Mouse (Mus musculus) CH12.LX (cell line): ENCODE measurements around the gene Zmynd15. TPM values are rescaled to one million over a fixed set of nuclear protein-coding genes. Genes with fewer than 3 reads are reported as not detected.

Experiments used
- DNase-seq: peaks from one replicate; pipeline ENCODE4 v3.0.0-alpha.2; 2013; ENCODE audit errors: extremely low read depth
- H3K27ac ChIP-seq: 2 replicates; pipeline ENCODE4 v1.5.1; 2012; ENCODE audit warnings: low read depth, mild to moderate bottlenecking, control low read depth, moderate library complexity; ENCODE audit not compliant: insufficient read depth
- H3K27me3 ChIP-seq: replicated peaks from 2 replicates; pipeline ENCODE3; 2012; ENCODE audit warnings: inconsistent platforms
- H3K36me3 ChIP-seq, 2 experiments: replicated peaks in 1 of 2; 2 replicates each; pipeline versions ENCODE3 to v1.6.1; 2012; ENCODE audit warnings: inconsistent platforms in 1 of 2, low read length in 1 of 2, mild to moderate bottlenecking in 1 of 2, mixed read lengths in 1 of 2, moderate library complexity in 1 of 2; ENCODE audit not compliant: control insufficient read depth in 1 of 2, insufficient read depth in 1 of 2
- H3K4me1 ChIP-seq, 2 experiments: 2 replicates each; pipeline ENCODE4 v1.6.1; 2012; ENCODE audit warnings: inconsistent platforms in 1 of 2, moderate library complexity in 1 of 2; ENCODE audit not compliant: insufficient read depth in 2 of 2, control insufficient read depth in 1 of 2
- H3K4me2 ChIP-seq: 2 replicates; pipeline ENCODE4 v1.6.1; 2012; ENCODE audit warnings: low read depth, mild to moderate bottlenecking, control low read depth; ENCODE audit not compliant: poor library complexity, insufficient read depth, severe bottlenecking
- H3K4me3 ChIP-seq, 3 experiments: fragments of 150-350 bp in 1 of 3; sonication (generic) in 1 of 3; replicated peaks in 1 of 3; 2 replicates each; pipeline versions ENCODE3 to v1.5.1; 2011 to 2012; ENCODE audit warnings: low read depth in 2 of 3, low read length in 2 of 3, mild to moderate bottlenecking in 2 of 3, moderate library complexity in 2 of 3, control low read depth in 1 of 3, improper control_type of control experiment in 1 of 3, inconsistent platforms in 1 of 3, mixed read lengths in 1 of 3; ENCODE audit not compliant: poor library complexity in 1 of 3
- H3K79me2 ChIP-seq: replicated peaks from 2 replicates; pipeline ENCODE4 v1.6.1; 2012; ENCODE audit warnings: mild to moderate bottlenecking, moderate library complexity; ENCODE audit not compliant: control insufficient read depth, poor library complexity, insufficient read depth, severe bottlenecking; ENCODE audit errors: extremely low read depth
- H3K9ac ChIP-seq: 2 replicates; pipeline ENCODE4 v1.6.1; 2012; ENCODE audit warnings: low read depth, mild to moderate bottlenecking, control low read depth, moderate library complexity; ENCODE audit not compliant: insufficient read depth
- H3K9me3 ChIP-seq: replicated peaks from 2 replicates; pipeline ENCODE3; 2012; ENCODE audit warnings: low read length, inconsistent platforms, mixed read lengths
- BHLHE40 ChIP-seq: IDR thresholded peaks from 2 replicates; pipeline ENCODE4 v1.6.1; 2011; ENCODE audit warnings: mild to moderate bottlenecking, low read depth, low read length, improper control_type of control experiment
- CHD1 ChIP-seq: IDR thresholded peaks from 2 replicates; pipeline ENCODE4 v1.6.1; 2012; ENCODE audit warnings: low read depth, low read length, improper control_type of control experiment, inconsistent platforms
- CHD2 ChIP-seq: IDR thresholded peaks from 2 replicates; pipeline ENCODE4 v1.6.1; 2011; ENCODE audit warnings: low read length, improper control_type of control experiment
- CTCF ChIP-seq, 2 experiments: IDR thresholded peaks in 1 of 2; conservative IDR thresholded peaks in 1 of 2; 2 replicates each; pipeline ENCODE4 v1.5.1; 2011 to 2012; ENCODE audit warnings: low read depth in 2 of 2, low read length in 2 of 2, improper control_type of control experiment in 1 of 2, inconsistent platforms in 1 of 2, mild to moderate bottlenecking in 1 of 2, moderate library complexity in 1 of 2
- ELF1 ChIP-seq: IDR thresholded peaks from 2 replicates; pipeline ENCODE4 v1.6.1; 2014; ENCODE audit warnings: low read depth, mild to moderate bottlenecking, inconsistent platforms, low read length, improper control_type of control experiment
- EP300 ChIP-seq: IDR thresholded peaks from 2 replicates; pipeline ENCODE4 v1.6.1; 2011; ENCODE audit warnings: low read length, improper control_type of control experiment
- ETS1 ChIP-seq: conservative IDR thresholded peaks from 2 replicates; pipeline ENCODE4 v1.6.1; 2012; ENCODE audit warnings: low read depth, mild to moderate bottlenecking, inconsistent platforms, low read length, improper control_type of control experiment, moderate library complexity
- GABPA ChIP-seq: IDR thresholded peaks from 2 replicates; pipeline ENCODE4 v1.6.1; 2012; ENCODE audit warnings: low read depth, low read length, improper control_type of control experiment, inconsistent platforms; ENCODE audit not compliant: insufficient replicate concordance
- HCFC1 ChIP-seq: IDR thresholded peaks from 2 replicates; pipeline ENCODE4 v1.6.1; 2012; ENCODE audit warnings: low read depth, mild to moderate bottlenecking, inconsistent platforms, low read length, improper control_type of control experiment
- IRF4 ChIP-seq: IDR thresholded peaks from 2 replicates; pipeline ENCODE4 v1.6.1; 2014; ENCODE audit warnings: low read depth, mild to moderate bottlenecking, inconsistent platforms, low read length, improper control_type of control experiment
- JUND ChIP-seq: conservative IDR thresholded peaks from 2 replicates; pipeline ENCODE4 v1.6.1; 2011; ENCODE audit warnings: low read depth, low read length, improper control_type of control experiment
- KAT2A ChIP-seq: IDR thresholded peaks from 2 replicates; pipeline ENCODE4 v1.6.1; 2012; ENCODE audit warnings: low read length, improper control_type of control experiment, inconsistent platforms; ENCODE audit not compliant: insufficient replicate concordance
- MAFK ChIP-seq: IDR thresholded peaks from 2 replicates; pipeline ENCODE4 v1.6.1; 2011; ENCODE audit warnings: low read length, improper control_type of control experiment; ENCODE audit not compliant: insufficient replicate concordance
- MEF2A ChIP-seq: IDR thresholded peaks from 2 replicates; pipeline ENCODE4 v1.6.1; 2014; ENCODE audit warnings: low read depth, mild to moderate bottlenecking, inconsistent platforms, low read length, improper control_type of control experiment, borderline replicate concordance
- MXI1 ChIP-seq: IDR thresholded peaks from 2 replicates; pipeline ENCODE4 v1.6.1; 2011; ENCODE audit warnings: mild to moderate bottlenecking, low read depth, low read length, improper control_type of control experiment
- MYC ChIP-seq: IDR thresholded peaks from 2 replicates; pipeline ENCODE4 v1.6.1; 2011; ENCODE audit warnings: low read depth, mild to moderate bottlenecking, improper control_type of control experiment, low read length
- NELFE ChIP-seq: IDR thresholded peaks from 2 replicates; pipeline ENCODE4 v1.6.1; 2011; ENCODE audit warnings: low read depth, low read length, improper control_type of control experiment
- NRF1 ChIP-seq: IDR thresholded peaks from 2 replicates; pipeline ENCODE4 v1.6.1; 2014; ENCODE audit warnings: low read depth, mild to moderate bottlenecking, inconsistent platforms, low read length, improper control_type of control experiment, moderate library complexity
- PAX5 ChIP-seq: IDR thresholded peaks from 2 replicates; pipeline ENCODE4 v1.6.1; 2012; ENCODE audit warnings: low read length, inconsistent platforms, mixed read lengths
- POLR2A ChIP-seq: IDR thresholded peaks from 2 replicates; pipeline ENCODE4 v1.6.1; 2011; ENCODE audit warnings: low read depth, mild to moderate bottlenecking, improper control_type of control experiment, low read length
- POLR2AphosphoS2 ChIP-seq: IDR thresholded peaks from 2 replicates; pipeline ENCODE4 v1.6.1; 2011; ENCODE audit warnings: low read depth, low read length, improper control_type of control experiment
- RAD21 ChIP-seq: IDR thresholded peaks from 2 replicates; pipeline ENCODE4 v1.6.1; 2011; ENCODE audit warnings: low read depth, mild to moderate bottlenecking, low read length, improper control_type of control experiment, moderate library complexity
- RCOR1 ChIP-seq: conservative IDR thresholded peaks from 2 replicates; pipeline ENCODE4 v1.6.1; 2012; ENCODE audit warnings: low read depth, mild to moderate bottlenecking, inconsistent platforms, low read length, improper control_type of control experiment
- SIN3A ChIP-seq: IDR thresholded peaks from 2 replicates; pipeline ENCODE4 v1.6.1; 2012; ENCODE audit warnings: low read length, improper control_type of control experiment, inconsistent platforms
- SMC3 ChIP-seq: IDR thresholded peaks from 2 replicates; pipeline ENCODE4 v1.6.1; 2011; ENCODE audit warnings: low read depth, low read length, improper control_type of control experiment
- TBP ChIP-seq: conservative IDR thresholded peaks from 2 replicates; pipeline ENCODE4 v1.6.1; 2011; ENCODE audit warnings: low read depth, low read length, improper control_type of control experiment
- TCF12 ChIP-seq: IDR thresholded peaks from 2 replicates; pipeline ENCODE4 v1.6.1; 2014; ENCODE audit warnings: low read depth, mild to moderate bottlenecking, inconsistent platforms, low read length, improper control_type of control experiment
- UBTF ChIP-seq: IDR thresholded peaks from 2 replicates; pipeline ENCODE4 v1.6.1; 2012; ENCODE audit warnings: low read depth, mild to moderate bottlenecking, inconsistent platforms, low read length, improper control_type of control experiment, moderate library complexity
- USF2 ChIP-seq: conservative IDR thresholded peaks from 2 replicates; pipeline ENCODE4 v1.6.1; 2011; ENCODE audit warnings: low read depth, low read length, improper control_type of control experiment
- ZC3H11A ChIP-seq: IDR thresholded peaks from 2 replicates; pipeline ENCODE4 v1.6.1; 2012; ENCODE audit warnings: low read depth, mild to moderate bottlenecking, inconsistent platforms, low read length, improper control_type of control experiment
- ZMIZ1 ChIP-seq: IDR thresholded peaks from 2 replicates; pipeline ENCODE4 v1.6.1; 2012; ENCODE audit warnings: low read depth, mild to moderate bottlenecking, inconsistent platforms, low read length, improper control_type of control experiment
- dilution Hi-C: fragments of 300-500 bp; cut with MboI; formaldehyde crosslinking; loops from 2 replicates; pipeline ENCODE4 v1.14.3; 2020; ENCODE audit warnings: low sequenced_read_pairs; ENCODE audit not compliant: extremely low pct_unique_long_range_greater_than_20kb, extremely low pct_ligation_motif_present
- in situ Hi-C: fragments of 300-500 bp; cut with MboI; formaldehyde crosslinking; loops from 3 replicates; pipeline ENCODE4 v1.14.3; 2019; ENCODE audit warnings: low sequenced_read_pairs, low pct_ligation_motif_present, low pct_unique_long_range_greater_than_20kb, mixed read lengths
- polyA plus RNA-seq: library from polyadenylated mRNA; unstranded; fragments of >175 nt; gene quantifications from 2 replicates; pipeline ENCODE4 v1.2.1, GENCODE M21; 2012; ENCODE audit warnings: low read depth; ENCODE audit not compliant: insufficient read length
- total RNA-seq, 2 experiments: library from RNA; depleted of rRNA; stranded (reverse); fragments of 300-350 nt in 1 of 2; fragments of >200 nt in 1 of 2; gene quantifications; 2 replicates each; pipeline ENCODE4 v1.2.3; 2012 to 2014

Zmynd15 gene
- total and polyA plus RNA-seq, 3 experiments = 0.05 to 0.20 (median 0.08) TPM

- TF ChIP-seq USF2 (peak; percentile 34), NELFE (peak; percentile 92), GABPA (peak; percentile 72; the same call in 1 of the 2 replicates), MYC (peak; percentile 100), CHD2 (0 out of 2 replicates have a peak, but pooled peaks have one; percentile 53), RCOR1 (no peak; the same call in 1 of the 2 replicates), UBTF (peak; percentile 30; the same call in 1 of the 2 replicates), KAT2A (peak; percentile 96; the same call in 1 of the 2 replicates), TBP (peak; percentile 52; the same call in 1 of the 2 replicates), MAFK (0 out of 2 replicates have a peak, but pooled peaks have one; percentile 9), EP300 (0 out of 2 replicates have a peak, but pooled peaks have one; percentile 18), JUND (no peak; the same call in 1 of the 2 replicates), SIN3A (peak; percentile 95), BHLHE40 (peak; percentile 96), ZC3H11A (no peak; the same call in 1 of the 2 replicates), ZMIZ1 (peak; percentile 89), CHD1 (no peak; the same call in 1 of the 2 replicates), ELF1 (peak; percentile 100), PAX5 (no peak), RAD21 (peak; percentile 76)
These were observed 7.3 kb upstream of the Zmynd15 start, which contains the start of gene Med11 (continued) for GRCm38 (mm10) chr11:70451797-70452498.

GRCm38 (mm10) chr11:70453261-70454044 is 5.8 kb upstream of the Zmynd15 start:
- peak overlapping the region; percentile 70 for H3K9ac ChIP-seq
- H3K4me3 ChIP-seq = peak overlapping the region in 2 of 3 experiments; percentile 25 to 68
- peak overlapping the region; percentile 12; the same call in 1 of the 2 replicates for H3K27ac ChIP-seq
- H3K27me3 ChIP-seq = no peaks in the 10 kb centered on the region
- DNase-seq = peak; percentile 65
- H3K9me3 ChIP-seq = no peaks in the 10 kb centered on the region
- H3K4me2 ChIP-seq = peak overlapping the region; percentile 88
- in situ Hi-C loops (no loop called here), dilution Hi-C loops (no loop called here)
- H3K4me1 ChIP-seq = peaks cover 5 to 46% of the 10 kb centered on the region in 2 experiments
- H3K79me2 ChIP-seq = 0 out of 2 replicates have a peak, but pooled peaks cover 5% of the 10 kb centered on the region
- H3K36me3 ChIP-seq = peaks cover 0 to 42% of the 10 kb centered on the region in 2 experiments
- TF ChIP-seq POLR2AphosphoS2 (no peak), HCFC1 (no peak), CHD1 (no peak), EP300 (no peak), ZMIZ1 (no peak), MEF2A (no peak), RCOR1 (no peak), SIN3A (no peak), GABPA (no peak), CTCF (conservative IDR thresholded peaks at IDR 0.05 in 1 of 2, IDR thresholded peaks at IDR 0.05 in 1 of 2; ENCODE audit: low read depth in 2 of 2, low read length in 2 of 2) (no peak), PAX5 (no peak), ZC3H11A (no peak), MXI1 (0 out of 2 replicates have a peak, but pooled peaks have one; percentile 43), NELFE (no peak), TCF12 (no peak), MAFK (no peak), ELF1 (0 out of 2 replicates have a peak, but pooled peaks have one; percentile 43), SMC3 (no peak), MYC (no peak; the same call in 1 of the 2 replicates), ETS1 (no peak; the same call in 1 of the 2 replicates), UBTF (no peak), POLR2A (peak; percentile 34), NRF1 (no peak), IRF4 (peak; percentile 38; the same call in 1 of the 2 replicates), KAT2A (no peak), TBP (no peak)
